Mouse (Mus musculus) layer of hippocampus, postnatal 36 days (tissue): ENCODE data around the gene Reg2. TPM values are rescaled to one million over a fixed set of nuclear protein-coding genes. Genes with fewer than 3 reads are reported as not detected.
"Not testable (repeated sequence)": the region's sequence is repeated elsewhere in the genome, so short reads cannot be mapped to it uniquely, and the experiment has no call there.

Experiments
- DNase-seq, 2 experiments: peaks; one replicate each; pipeline ENCODE4 v3.0.0; 2022
- total RNA-seq, 2 experiments: library from RNA; stranded (reverse); gene quantifications; 2 replicates each; pipeline ENCODE4 v1.2.3; 2021

Reg2 gene
- not detected for total RNA-seq

- not testable (repeated sequence) for DNase-seq
Observed at GRCm38 (mm10) chr6:78395323-78395722, at the start of gene Reg2. TSS of gene Reg2 (plus strand) at chr6:78395623.

GRCm38 (mm10) chr6:78361971-78362563, 33.4 kb upstream of the Reg2 start:
- no peak for DNase-seq

- no peak for DNase-seq
Observed at GRCm38 (mm10) chr6:78370357-78370756, 25.1 kb upstream of the Reg2 start, which contains the start of gene Reg3b. TSS of gene Reg3b (plus strand) at chr6:78370657.

DNA sequence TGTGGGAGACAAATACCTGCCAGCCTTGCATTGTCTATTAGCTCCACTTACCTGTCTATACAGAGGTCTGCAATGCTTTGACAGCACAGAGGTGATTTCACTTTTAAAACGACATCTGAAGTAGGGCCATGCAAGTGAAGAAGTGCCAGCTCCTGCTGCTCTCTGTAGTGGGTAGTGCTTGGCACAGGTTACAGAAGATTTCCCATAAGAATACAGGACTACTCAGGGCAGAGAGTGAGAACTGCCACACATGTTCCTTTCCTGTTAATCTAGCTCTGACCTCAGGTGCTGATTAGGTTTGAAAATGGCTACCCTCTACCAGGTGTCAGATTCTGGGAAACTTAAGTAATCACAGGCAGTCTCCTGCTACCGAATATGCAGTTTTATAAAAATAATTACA, 16.7 kb upstream of the Reg2 start, which contains the start of gene Reg3d:
Gene Reg3d, minus strand, starts transcription at position 101 of the 400 bp plus-strand sequence.
- DNase-seq = no peak

DNA sequence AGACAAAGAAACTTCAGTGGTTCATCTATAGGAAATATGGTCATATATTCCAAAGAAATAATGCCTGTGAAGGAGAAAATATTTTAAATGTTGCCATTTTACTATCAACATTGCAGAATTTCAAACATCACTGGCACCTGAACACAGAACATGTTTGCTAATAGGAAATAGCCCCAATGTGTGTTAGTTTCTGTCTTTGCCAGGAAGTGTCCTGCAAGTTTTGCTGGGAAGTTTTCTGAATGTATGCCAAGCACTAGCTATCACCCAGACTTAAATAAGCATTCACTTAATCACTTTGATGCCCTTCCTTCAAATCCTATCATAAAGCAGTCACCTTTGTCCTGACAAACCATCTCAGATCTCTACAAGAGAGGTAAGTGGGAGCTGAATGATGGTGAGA, 15.0 kb upstream of the Reg2 start, which contains the start of gene Reg3a:
Gene Reg3a, plus strand, starts transcription at position 301 of the 400 bp plus-strand sequence.
- no peak for DNase-seq

DNA sequence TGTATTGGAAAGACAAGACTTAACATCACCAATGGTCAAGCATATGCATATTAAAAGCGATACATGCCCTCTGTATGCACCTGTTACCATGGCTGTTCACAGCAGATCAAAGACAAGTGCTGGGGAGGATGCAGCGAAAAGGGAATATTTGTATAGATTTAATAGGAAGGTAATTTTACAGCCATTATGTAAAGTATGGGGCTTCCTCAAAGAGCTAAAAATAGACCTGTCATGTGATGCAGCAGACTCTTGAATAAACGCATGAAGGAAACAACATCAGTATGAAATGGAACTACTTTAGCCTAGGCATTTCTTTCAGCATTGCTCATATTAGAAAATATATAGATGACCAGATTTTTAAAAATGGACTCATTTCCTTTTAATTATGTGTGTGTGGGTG, 9.8 kb upstream of the Reg2 start:
- no peak for DNase-seq

- not testable (repeated sequence) for DNase-seq
Observed at GRCm38 (mm10) chr6:78422411-78422810, 27.0 kb downstream of the Reg2 start, which contains the start of gene Reg1. TSS of gene Reg1 (plus strand) at chr6:78422711.

GRCm38 (mm10) chr6:78425497-78425896, 30.1 kb downstream of the Reg2 start:
- no peak for DNase-seq

DNA sequence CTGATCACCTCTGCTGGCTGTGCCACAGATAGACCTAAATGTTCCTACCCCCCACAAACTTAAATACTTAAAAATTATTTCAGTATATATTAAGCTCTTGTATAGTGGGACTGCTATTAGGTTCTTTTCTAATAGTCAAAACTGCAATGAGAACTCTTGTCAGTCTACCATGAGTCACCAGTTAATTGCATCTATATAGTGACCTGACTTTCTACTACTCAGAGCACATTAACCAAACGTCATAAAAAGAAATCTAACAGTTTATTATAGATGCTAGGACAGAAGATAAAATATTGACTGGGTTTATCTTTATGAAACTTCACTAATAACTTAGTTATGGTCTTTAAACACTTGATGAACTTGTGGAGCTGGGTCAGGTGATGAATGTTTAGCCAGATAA, 51.8 kb downstream of the Reg2 start:
- no peak for DNase-seq

DNA sequence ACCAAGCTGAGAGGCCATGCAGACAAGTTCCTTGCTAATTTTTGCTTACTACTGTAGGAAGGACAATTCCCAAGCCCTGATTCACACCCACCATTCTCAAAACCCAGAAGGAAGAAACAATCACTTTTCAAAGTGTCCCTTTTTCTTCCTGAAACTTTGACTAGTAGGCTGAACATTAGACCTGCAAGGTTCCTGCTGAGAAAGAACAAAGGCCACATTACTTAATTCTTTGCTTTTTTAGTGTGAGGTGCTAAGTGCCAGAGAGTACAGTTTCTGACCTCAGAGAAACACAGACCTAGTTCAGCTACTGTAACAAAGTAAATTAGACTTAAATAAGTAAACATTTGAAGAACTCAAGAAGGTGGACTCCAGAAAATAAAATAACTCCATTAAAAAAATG, 53.0 kb downstream of the Reg2 start:
- DNase-seq = no peak

GRCm38 (mm10) chr6:78452804-78453203, 57.4 kb downstream of the Reg2 start:
- no peak for DNase-seq

Other genes with a start within 250 kb of the Reg2 start
- gene Reg3b, start 25.0 kb upstream of the Reg2 start, total RNA-seq = under 1 TPM in 1 of 2 experiments, not detected in 1; 0.67 TPM
- gene Reg3d, start 16.8 kb upstream of the Reg2 start, total RNA-seq = not detected
- not detected for gene Reg3a, start 14.9 kb upstream of the Reg2 start, total RNA-seq
- gene Reg1, start 27.1 kb downstream of the Reg2 start, total RNA-seq = not detected
- gene Reg3g, start 73.2 kb downstream of the Reg2 start, total RNA-seq = not detected